Mouse (Mus musculus) cerebellum, adult 18-20 months (tissue): ENCODE data around the gene Pou2f2.

Source experiments
- DNase-seq, 2 experiments: peaks; one replicate each; pipeline ENCODE4 v3.0.0; 2021

Gene Pou2f2

DNA sequence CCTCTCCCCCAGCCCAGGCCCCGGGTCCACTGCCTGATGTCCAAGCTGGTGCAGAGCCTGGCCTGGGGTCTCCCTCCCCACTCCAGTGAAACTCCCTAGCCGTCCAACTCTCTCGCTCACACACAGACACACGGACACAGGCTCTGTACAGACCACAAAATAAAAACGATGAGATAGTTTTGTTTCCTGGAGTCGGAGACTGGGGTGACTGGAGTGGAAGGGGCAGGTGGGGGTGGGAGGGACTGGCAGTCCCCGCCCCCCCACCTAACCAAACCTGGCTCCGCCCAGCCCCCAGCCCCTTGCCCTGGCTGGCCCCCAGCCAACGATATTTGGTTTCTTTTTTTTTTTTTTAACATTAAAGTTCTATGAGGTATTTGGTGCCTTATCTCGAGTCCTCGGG lies 90.6 kb downstream of the Pou2f2 start:
- DNase-seq, result no peak

DNA sequence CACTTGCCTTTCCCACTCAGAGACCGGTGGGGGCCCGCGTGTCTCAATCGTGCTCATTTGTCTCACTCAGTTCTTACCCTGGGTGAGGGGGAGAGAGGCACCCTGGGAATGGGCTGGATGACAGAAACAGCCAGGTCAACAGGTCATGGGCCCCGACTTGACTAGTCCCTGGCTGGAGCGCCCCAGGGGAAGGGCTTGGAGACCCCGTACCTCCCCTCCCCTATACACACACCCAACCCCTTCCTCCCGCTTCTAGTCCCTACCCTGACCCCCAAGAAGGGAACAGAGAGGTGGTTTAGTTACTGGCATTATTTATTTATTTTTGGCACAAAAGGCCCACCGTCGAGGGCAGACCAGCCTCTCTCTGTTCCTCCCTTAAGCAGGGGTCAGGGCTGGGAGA lies 91.0 kb downstream of the Pou2f2 start:
- DNase-seq, result no peak

DNA sequence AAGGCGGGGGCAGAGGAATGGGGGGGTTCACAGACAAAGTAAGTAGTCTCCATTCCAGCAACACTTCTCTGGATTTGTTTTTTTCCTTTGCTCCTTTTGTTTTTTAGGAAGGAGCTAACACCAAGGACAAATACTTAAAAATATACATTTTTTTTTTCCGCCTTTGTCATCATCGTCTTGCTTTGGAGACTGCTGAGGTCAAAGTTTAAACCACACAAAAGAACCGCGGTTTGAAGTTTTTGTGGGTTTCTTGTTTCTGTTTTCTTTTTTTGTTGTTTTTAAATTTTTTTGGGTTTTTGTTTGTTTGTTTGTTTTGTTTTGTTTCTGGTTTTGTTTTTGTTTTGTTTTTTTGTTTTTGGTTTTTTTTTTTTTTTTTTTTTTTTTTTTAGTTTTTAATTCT lies 91.6 kb downstream of the Pou2f2 start:
- DNase-seq, result no peak

DNA sequence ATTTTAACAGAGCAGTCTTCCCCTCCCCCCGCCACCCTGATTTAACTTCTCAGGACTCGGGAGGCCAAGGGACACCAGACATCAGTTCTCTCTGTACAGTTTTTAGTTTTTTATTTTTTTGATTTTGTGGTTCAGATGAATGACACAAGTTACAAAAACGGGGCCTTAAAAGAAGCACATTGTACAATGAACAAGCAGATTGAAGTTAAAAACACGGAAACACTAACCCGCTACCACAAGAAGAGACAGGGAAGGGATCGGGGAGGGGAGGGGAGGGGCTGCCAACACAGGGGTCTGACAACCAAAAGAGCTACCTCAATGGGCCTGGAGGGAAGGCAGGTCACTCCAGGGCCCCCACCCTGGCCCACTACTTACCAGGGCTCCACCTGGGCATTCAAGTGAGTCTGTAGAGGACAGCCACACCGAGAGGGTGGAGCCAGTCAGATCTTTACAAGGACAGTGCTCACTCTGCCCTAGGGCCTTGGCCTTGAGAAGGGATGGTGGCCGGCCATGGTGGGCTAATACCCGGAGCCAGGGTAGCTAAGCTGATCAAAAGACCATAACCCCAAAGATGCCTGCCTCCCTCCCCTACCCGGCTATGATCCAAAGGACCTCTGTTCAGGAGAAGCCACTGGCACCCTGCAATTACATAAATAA lies 92.1 kb downstream of the Pou2f2 start:
- no peak for DNase-seq

DNA sequence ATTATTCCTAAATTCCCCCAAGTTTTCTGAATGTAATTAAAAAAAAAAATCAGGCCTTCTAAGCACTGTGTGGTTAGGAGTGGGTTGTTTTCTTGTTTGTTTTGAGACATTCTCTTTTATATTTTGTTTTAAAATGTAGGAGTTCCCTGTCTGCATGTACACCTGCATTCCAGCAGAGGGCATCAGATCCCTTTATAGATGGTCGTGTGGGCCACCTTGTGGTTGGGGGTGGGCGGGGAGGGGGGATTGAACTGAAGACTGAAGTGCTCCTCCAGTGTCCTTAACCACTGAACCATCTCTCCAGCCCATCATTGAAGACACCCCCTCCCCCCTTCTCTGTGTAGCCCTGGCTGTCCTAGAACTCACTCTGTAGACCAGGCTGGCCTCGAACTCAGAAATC lies 92.9 kb downstream of the Pou2f2 start:
- no peak for DNase-seq

DNA sequence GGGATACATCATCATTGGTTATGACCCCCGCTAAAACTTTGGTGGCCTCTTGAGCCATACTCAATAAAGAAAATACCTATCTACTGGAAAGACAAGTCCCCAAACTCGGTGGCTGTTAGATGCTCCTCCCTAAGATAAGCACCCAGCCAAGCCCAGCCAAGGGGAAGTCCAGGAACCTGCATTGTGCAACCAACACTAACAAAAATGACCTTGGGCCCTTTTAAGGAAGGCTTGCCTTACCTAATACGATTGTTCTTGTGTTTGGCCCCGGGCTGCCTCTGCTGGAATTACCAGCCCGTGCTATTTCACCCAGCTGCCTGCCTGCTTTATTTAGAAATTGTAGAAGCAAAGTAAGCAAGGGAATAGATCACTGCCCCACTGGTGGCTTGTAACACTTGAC lies 94.9 kb downstream of the Pou2f2 start:
- no peak for DNase-seq

DNA sequence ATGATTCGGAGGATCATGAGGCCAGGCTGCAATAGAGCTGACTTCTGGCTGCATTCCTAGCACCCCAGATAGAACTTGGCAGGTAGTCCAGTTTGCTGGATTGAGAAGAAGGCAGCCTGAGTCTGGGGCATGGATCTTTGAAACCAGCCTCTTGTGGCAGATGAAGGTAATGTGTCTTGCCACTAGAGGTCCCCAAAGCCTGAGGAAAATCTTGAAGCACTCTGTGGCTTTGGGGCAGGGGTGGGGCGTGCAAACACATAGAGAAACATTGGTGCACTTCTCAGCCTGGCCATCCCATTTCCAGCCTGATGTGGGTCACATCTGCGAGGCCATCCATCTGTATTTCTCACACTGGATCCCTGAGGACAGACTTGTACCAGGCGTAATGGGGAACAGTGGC lies 97.0 kb downstream of the Pou2f2 start:
- peak in 1 of 2 experiments; percentile 51 for DNase-seq

DNA sequence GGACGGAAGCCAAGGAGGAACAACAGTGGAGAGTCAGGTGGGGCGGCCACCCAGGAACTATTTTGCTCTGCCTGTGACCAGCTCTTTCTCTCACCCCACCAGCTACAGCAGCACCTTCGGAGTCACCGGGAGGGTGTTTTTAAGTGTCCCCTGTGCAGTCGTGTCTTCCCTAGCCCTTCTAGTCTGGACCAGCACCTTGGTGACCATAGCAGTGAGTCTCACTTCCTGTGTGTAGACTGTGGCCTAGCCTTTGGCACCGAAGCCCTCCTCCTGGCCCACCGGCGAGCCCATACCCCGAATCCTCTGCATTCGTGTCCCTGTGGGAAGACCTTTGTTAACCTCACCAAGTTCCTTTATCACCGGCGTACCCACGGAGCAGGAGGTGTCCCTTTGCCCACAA lies 99.1 kb downstream of the Pou2f2 start:
- DNase-seq, result no peak

DNA sequence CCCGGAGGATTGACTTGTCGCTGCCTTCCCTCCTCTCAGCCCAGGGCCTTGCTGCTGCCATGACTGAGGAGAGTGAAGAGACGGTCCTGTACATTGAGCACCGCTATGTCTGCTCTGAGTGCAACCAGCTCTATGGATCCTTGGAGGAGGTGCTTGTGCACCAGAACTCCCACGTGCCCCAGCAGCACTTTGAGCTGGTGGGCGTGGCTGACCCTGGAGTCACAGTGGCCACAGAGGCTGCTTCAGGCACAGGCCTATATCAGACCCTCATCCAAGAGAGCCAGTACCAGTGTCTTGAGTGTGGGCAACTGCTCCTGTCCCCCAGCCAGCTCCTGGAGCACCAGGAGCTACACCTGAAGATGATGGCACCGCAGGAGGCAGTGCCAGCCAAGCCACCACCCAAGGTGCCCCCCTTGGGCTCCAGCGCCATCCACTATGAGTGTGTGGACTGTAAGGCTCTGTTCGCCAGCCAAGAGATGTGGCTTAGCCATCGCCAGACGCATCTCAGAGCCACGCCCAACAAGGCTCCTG lies 100.0 kb downstream of the Pou2f2 start:
- DNase-seq, result no peak

DNA sequence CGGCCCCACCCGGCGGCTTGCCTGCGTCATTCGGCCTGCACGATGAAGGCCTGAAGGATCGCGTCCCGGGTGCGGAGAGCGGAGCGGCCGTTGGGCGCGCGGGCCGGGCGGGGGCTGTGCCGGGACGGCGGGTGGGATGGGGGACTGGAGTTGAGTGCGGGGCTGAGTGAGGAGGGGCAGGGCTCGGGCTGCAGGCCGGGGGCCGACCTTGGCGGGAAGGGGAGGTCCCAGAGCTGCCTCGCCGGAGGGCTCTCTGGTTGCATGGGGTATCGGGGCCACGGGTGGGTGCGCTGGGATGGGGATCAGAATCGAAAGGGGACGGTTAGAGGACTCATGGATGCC lies 102.1 kb downstream of the Pou2f2 start:
- DNase-seq, result no peak

DNA sequence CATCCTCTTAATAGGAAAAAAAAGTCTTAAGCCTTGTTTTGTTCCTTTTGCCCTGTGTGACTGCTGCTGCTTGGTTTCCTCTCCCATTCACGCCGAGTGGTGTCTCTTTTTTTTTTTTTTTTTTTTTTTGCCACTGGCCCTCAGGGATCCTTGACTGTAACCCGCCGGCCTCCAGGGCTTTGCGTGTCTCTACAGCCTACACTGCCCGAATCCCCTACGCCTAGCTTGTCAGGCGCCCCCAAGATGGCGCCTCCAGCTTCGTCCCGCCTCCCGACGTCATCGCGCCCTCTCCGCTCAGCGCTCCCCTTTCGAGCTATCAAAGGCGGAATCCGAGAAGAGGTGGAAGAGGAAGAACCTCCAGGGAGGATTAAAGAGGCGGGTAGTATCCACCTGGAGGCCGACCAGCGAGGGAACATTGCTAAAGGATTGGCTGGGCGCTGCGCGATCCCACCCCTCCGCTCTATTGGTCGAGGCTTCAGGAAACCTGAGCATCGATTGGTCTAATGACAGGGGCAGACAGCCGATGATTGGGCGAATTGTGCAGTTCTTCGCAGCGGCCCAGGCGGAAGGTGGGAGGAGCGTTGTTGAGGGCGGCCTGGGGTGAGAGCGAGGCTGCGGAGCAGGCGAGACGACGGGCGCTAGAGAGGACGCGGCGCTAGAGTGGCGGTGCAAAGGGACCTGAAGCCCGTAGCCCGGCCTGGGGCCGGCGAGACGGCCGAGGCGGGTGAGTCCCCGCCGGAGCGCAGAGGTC lies 102.7 kb downstream of the Pou2f2 start:
- DNase-seq, result peak; percentile 94 to 99

DNA sequence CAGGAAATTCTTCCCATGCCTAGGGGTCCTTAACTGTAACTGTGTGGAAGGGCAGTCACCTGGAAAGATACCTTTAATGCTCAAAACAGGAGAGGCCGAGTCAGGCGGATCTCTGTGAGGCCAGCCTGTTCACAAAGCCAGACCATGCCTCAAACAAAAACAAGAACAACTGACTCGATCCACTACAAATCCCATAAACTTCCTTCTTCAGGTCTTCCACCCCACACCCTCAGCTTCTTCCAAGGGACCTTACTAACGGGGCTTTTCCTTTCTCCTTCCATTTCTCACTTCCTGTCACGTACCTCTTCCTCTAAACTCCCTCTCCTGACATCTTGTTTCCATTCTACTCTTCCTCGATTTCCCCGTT lies 103.2 kb downstream of the Pou2f2 start:
- no peak for DNase-seq

DNA sequence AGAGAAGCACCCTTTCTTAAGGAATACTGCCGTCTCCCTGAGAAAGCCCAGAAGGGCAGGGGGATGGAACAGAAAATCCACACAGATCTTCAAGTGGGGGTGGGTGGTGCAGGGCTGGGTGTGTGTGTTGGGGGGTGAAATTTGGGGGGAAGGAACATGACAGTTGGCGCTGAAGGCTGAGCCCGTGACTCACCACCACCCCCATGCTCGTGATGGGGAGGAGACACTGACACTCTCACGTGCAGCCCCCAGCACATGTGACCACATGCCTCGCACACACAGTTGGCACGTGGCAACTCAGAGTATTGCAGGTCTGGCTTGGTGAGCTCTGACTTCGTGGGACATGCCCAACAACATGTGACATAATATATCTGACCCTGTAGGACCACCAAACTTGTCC lies 105.6 kb downstream of the Pou2f2 start:
- no peak for DNase-seq

DNA sequence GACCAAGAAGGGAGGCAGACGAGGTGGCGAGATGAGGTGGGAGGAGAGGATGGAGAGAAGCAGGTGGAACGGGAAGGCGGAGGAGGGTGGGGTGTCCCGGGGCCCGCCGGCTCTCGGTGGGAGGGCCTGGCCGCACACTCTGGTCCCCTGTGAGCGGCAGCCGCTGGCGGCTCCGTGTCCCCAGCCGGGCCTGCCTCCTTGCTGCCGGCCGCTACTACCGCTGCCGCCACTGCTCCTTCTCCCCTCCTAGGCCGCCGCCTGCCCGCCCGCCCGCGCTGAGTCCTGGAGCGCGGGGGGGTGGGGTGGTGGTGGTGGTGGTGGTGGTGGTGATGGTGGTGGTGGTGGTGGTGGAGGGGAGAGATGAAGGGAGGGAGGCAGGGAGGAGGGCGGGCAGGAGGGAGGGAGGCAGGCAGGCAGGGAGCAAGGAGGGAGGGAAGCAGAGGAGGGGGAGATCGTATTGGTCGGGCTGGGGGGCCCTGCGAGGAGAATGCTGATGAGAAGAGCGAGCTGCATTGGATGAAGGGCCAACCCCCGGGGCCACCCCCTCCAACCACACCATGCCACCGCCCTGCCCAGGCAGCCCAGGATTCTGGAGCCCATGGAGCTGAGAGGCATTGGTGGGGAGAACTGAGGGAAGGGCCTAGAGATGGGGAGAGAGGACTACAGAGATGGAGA lies 106.7 kb downstream of the Pou2f2 start:
- DNase-seq, result peak; percentile 66 to 72

DNA sequence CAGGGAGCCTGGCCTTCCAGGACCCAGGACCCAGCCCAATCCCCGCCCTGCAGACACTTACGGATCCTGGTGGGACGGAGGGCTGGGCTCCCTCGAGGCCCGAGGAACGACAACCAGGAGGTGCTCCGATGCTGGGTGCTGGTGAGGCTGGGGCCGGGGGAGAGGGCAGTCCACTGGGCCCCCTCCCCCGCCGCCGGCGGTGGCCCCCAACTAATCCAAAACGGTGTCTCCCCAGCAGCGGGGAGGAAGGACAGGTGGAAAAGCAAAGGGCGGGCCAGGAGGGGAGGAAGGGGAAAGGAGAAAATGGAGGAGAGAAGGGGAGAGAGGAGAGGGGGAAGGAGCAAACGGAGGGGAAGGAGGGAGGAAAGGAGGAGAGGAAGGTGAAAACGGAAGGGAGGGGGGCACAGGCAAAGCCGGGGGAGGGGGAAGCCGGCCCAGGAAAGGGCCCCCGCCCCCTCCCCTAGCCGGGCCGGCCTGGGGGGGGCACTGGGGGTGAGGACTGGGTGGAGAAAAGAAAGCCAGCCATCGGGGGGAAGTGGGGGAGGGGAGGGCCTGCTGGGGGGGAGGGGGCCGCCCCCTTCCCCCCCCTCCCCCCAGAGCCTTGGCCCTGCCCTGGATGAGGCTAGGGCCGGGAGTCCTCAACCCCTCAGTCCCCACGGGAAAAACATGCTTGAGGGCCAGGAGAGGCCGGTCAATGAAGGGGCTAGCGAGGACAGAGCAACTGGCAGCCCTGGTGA lies 107.4 kb downstream of the Pou2f2 start, which contains the start of the genes Grik5 and Zfp574:
TSS of gene Grik5 (minus strand) at position 368 of the 737 bp plus-strand sequence.
TSS of gene Zfp574 (plus strand) at position 589 of the 737 bp plus-strand sequence.
- DNase-seq, result peak; percentile 38 to 52

DNA sequence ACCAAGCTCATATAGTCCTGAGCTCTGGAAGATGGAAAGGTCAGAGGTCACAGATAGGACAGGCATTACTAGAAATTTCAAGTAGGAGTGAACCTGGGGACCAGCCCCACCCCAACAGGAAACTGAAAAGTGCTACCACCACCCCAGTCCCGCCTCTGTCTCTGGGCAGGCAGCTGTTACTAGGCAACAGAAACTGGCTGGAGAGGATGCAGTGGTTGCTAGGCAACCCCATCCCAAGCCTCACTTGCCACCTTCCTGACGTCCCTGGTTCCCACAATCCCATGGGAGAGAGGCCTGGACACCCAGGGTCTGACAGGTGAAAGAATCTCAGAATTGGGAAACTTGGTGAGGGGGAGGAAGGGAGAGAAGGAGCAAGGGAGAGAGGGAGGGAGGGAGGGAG lies 110.8 kb downstream of the Pou2f2 start:
- no peak for DNase-seq

DNA sequence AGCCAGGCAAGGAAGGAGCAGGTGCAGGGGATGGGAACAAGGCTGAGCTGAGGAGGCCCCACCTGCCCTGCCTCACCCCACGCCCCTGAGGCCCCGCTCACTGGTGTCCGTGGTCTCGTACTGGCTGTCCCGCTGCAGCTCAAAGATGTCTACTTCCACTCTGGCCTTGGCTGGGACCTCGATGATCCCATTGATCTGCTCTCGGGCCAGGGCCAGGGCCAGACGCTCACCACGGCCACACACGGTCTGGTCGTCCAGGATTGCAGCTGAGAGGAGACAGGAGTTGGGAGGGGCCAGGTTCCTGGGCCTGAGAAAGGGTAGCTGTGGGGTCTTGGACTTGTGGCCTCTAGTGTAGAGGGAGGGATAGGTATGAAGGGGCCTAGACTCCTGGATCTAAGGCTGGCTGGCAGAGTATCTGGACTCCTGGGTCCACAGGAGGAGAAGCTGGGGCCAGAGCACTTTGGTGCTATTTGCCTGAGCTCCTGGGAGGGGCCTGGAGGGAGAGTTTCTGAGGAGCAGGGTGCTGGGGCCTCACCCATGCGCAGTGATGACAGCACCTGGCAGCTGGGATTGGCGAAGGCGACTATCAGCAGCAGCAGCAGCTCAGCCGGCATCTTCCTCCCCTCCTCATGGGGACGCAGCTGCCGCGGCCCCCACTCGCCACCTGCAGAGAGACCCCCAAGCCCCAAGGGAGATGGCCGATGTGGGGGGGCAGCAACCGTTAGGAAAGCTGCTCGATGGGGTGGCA lies 111.4 kb downstream of the Pou2f2 start:
- DNase-seq, result no peak

DNA sequence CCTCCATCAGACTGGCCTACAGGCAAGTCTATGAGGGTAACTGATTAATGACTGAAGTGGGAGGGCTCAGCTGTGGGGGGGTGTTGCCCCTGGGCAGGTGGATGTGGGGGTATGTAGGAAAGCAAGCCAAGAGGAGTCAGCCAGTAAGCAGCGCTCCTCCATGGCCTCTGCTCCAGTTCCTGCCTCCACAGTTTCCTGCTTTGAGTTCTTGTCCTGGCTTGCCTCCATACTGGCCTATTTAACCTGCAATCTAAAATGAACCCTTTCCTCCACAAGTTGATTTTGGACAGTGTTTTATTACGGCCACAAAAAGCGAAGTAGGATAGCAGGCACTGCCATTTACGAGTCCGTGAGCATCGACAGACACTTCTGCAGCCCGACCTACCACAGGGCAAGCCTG lies 112.2 kb downstream of the Pou2f2 start:
- DNase-seq, result no peak

DNA sequence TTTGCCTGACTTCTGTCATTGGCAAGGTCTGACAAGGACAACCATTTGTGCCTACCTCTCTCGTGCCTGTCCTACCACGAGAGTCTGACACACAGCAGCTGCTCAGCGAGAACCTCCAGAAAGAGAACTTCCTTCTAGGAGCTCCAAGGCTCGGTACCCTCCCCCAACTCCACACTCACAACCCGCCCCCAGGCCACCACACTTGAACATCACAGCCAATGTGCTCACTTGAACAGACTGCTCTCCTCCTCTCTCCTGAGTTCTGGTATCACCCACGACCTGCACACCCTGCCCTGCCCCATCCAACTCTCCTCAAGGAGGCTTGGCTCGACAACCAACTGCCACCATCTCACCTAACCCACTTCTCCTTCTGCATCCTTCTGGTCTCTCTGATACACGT lies 115.6 kb downstream of the Pou2f2 start:
- no peak for DNase-seq

DNA sequence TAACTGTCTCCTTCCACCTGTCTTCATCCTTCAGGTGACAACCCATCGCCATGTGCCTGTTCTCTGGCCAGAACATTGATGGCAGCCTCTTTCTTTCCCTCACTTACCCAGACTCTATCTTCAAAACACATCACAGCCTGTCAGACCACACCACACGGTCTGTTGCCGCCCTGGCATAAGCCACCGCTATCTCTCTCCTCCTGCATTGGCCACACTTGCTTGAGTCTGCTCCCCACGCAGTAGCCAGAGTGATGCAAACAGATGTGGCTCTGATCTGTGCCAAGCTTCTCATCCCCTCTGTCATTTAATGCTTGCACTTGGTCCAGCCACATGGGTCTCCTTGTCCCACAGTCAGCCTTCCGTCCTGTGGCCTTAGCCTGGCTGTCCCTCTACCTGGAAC lies 116.2 kb downstream of the Pou2f2 start:
- DNase-seq, result no peak

DNA sequence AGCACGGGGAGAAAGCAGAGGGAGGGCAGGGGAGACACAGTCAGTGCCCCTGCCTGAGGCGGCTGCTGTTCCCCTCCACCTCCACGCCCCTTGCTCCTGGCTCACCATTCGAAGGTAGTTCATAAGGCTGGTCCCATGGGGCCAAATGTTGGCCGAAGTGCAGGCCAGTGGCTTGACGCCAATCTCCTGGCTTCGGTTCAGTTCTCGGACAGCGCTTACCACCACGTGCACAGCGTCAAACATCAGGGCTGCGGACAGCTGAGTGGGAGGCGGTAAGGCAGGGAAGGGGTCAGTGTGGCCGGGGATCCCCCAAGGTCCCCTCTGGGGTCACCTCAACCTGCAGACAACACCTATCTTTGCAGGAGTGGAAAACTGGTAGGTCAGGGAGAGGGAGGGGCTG lies 120.7 kb downstream of the Pou2f2 start:
- DNase-seq, result no peak

DNA sequence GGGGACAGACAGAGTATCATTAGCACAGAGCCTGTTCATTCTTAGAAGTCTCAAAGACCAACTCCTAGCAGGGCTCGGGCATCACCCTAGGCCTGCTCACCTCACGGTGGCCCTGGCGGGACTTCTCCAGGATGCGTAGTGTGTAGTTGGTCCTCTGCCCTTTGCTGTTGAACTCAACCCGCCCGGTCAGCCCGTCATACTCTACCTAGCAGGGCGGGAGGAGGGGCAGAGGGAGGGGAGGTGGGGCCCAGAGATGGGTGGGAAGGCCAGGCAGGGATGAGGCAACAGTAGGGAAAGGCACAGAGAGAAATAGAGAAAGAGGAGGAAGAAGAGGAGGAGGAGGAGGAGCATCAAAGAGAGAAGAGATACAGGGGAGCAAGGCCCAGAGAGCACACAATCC lies 121.1 kb downstream of the Pou2f2 start:
- no peak for DNase-seq

DNA sequence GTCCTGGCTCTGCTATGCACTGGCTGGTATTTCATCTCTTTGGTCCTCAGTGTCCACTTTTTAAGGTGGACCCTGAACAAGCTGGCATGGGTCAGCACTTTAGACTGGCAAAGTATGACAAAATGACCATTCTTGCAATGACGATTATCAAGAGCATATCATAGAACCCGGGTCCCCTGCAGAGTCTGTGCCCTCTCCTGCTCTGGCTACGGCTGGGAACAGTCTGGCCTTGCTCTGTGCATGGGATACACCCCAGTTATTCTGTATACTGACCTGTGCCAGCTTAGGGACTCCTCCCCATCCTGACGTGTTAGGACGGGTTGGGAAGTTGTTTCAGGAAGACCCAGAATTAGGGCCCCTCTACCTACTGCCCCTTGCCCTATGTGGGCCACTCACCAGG lies 121.6 kb downstream of the Pou2f2 start:
- no peak for DNase-seq
